Mouse (Mus musculus): Measurements from ENCODE around the gene Emp2.

DNA sequence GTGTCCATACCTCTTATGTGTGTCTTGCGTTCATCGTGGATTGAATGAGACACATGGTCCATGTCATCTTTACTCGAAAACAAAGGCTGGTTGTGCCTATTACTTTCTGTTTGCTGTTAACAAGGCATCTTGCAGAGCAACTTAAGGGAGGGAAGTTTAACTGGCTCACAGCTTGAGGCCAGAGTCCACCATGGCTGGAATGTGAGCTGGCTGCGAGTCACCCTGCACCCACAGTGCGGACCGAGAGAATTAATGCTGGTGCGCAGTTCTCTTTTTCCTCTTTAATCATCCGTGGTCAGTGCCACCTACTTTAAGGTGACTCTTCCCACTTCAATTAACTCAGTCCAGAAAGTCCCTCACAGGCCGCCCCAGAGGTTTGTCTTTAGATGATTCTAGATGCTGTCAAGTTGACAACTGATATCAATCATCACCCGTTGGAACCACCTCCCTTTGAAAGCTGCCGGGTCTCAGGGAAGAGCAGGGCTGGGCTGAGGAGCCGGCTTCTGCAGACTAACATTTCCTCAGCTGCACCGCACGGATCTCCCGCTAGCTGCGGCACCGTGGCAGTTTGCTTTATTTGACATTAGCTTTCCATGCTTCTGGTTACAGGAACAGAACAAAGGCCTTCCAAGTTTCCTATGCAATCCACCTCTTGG, 6.3 kb upstream of the Emp2 start:
- TF ChIP-seq CTCF (IDR thresholded peaks at IDR 0.05; ENCODE audit: low read depth) (no peak), EP300 (IDR thresholded peaks at IDR 0.05; ENCODE audit: low read depth) (no peak)

All from liver, postnatal 0 days (tissue).